Mouse (Mus musculus) cortical plate, adult 2 months (tissue): ENCODE data around the gene Vps13d. TPM values are rescaled to one million over a fixed set of nuclear protein-coding genes. Genes with fewer than 3 reads are reported as not detected.

Experiments used
- H3K27ac ChIP-seq: fragments of 200-500 bp; 2 replicates; pipeline ENCODE4 v1.5.1; 2012; ENCODE audit warnings: low read length, control low read depth, inconsistent platforms; ENCODE audit not compliant: insufficient read depth
- H3K4me1 ChIP-seq: fragments of 200-500 bp; 2 replicates; pipeline ENCODE4 v1.6.1; 2011; ENCODE audit warnings: low read length; ENCODE audit not compliant: control insufficient read depth, insufficient read depth
- H3K4me3 ChIP-seq: fragments of 200-500 bp; 2 replicates; pipeline ENCODE4 v1.5.1; 2011; ENCODE audit warnings: mild to moderate bottlenecking, low read length, control low read depth; ENCODE audit not compliant: insufficient read depth
- CTCF ChIP-seq: fragments of 200-500 bp; IDR thresholded peaks from 2 replicates; pipeline ENCODE4 v1.5.1; 2011; ENCODE audit warnings: mild to moderate bottlenecking, control low read depth, low read length; ENCODE audit not compliant: insufficient read depth; ENCODE audit errors: extremely low read depth
- POLR2A ChIP-seq: fragments of 200-500 bp; IDR thresholded peaks from 2 replicates; pipeline ENCODE4 v1.6.1; 2011; ENCODE audit warnings: mild to moderate bottlenecking, low read length, control low read depth; ENCODE audit not compliant: insufficient read depth; ENCODE audit errors: extremely low read depth
- polyA plus RNA-seq: library from polyadenylated mRNA; depleted of rRNA; stranded (reverse); fragments of >200 nt; gene quantifications from 2 replicates; pipeline ENCODE4 v1.2.3, GENCODE M21; 2012

Gene Vps13d
- polyA plus RNA-seq, 1 experiment, result 50.2 TPM

DNA sequence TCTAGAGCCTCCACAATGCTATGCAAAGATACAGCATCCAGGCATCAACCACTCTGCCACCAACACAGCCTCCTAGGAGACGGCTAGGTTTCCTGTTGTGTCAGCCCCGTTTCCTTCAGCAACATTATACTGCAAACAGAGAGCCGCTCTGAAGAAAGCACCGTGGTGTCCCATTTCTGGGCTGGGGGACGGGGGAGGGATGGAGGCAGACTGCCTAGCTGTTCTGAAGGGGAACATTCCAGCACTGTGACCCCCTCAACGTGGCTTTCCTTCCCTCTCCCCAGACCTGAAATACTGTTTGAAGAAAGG lies 195.3 kb downstream of the Vps13d start:
- Histone ChIP-seq H3K4me1 (peaks cover 1% of the 10 kb centered on the region), H3K4me3 (no peak overlapping the region), H3K27ac (no peak overlapping the region)
- TF ChIP-seq POLR2A, result no peak
- no peak for TF ChIP-seq CTCF

GRCm38 (mm10) chr4:144998808-144999571 lies 195.8 kb downstream of the Vps13d start:
- no peak overlapping the region for H3K4me3 ChIP-seq
- no peak overlapping the region for H3K27ac ChIP-seq
- no peak for TF ChIP-seq POLR2A
- TF ChIP-seq CTCF, result no peak
- H3K4me1 ChIP-seq, result no peaks in the 10 kb centered on the region; the same call in none of the 2 replicates

- no peak overlapping the region for H3K27ac ChIP-seq
- no peaks in the 10 kb centered on the region; the same call in none of the 2 replicates for H3K4me1 ChIP-seq
- TF ChIP-seq CTCF (no peak), POLR2A (no peak)
- no peak overlapping the region for H3K4me3 ChIP-seq
These were observed 196.7 kb downstream of the Vps13d start for GRCm38 (mm10) chr4:144997887-144998658.

DNA sequence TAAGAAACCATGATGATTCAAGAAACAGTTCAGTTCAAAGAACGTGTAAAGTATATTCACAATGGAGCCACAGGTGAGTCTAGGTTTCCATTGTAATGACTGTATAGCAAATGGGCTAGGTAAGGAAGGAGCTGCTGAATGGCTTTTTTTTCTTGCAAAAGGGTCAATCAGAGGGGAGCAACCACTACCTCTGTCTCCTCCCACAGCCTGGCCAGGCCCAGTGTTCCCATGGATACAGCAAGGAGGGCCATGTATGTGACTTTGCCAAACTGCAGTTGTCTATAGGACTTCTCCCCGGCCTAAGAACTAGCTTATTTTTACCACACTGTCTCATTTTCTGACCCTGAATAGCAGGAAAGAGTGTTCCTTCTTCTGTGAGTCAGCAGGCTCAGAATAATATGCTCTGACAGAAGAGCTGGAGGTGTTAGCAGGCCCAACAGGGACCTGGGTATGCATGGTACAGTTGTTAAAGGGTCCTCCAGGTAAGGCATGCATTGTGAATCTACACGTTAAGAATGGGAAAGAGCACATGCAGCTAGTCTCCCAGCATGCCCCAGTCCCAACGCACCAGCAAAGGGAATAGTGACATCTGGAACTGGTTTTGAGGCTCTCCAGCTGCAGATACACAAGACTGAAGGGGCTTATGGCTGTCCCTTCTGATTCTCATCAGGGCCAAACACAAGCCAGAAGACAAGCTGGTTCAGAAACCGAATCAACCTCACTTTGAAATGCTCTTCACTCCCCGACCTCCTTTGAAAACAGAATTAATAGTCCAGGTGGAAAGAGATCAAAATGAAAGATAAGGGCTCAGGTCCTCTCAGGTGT lies 197.6 kb downstream of the Vps13d start:
- Histone ChIP-seq H3K4me1 (no peaks in the 10 kb centered on the region; the same call in none of the 2 replicates), H3K4me3 (no peak overlapping the region), H3K27ac (no peak overlapping the region)
- no peak for TF ChIP-seq CTCF
- TF ChIP-seq POLR2A, result no peak

- no peak overlapping the region for H3K27ac ChIP-seq
- TF ChIP-seq CTCF (no peak), POLR2A (no peak)
- no peaks in the 10 kb centered on the region; the same call in none of the 2 replicates for H3K4me1 ChIP-seq
- no peak overlapping the region for H3K4me3 ChIP-seq
These were observed 199.0 kb downstream of the Vps13d start for GRCm38 (mm10) chr4:144995826-144996225.

GRCm38 (mm10) chr4:144993047-144993917 lies 201.5 kb downstream of the Vps13d start:
- no peak overlapping the region for H3K4me3 ChIP-seq
- TF ChIP-seq POLR2A (no peak), CTCF (no peak)
- no peak overlapping the region for H3K27ac ChIP-seq

DNA sequence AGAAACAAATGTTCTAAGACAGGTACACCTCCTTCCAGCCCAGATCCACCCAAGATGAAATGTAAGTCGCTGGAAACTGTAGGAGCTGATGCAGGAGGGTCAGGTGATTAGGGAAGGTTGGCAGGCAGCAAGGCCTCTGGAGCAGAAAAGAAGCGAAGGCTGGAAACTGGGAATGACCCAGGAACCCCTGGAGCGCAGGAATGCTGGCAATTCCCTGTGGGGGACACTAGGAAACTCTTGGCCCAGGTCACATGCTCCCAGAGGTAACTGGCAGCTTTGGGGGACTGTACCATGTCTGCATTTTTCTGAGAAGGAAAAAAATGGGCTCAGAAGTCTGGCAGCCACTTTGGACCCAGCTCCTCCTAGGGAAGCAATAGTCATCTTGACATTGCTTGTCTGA lies 202.4 kb downstream of the Vps13d start:
- TF ChIP-seq POLR2A (no peak), CTCF (no peak)
- Histone ChIP-seq H3K4me1 (no peaks in the 10 kb centered on the region; the same call in 1 of the 2 replicates), H3K27ac (no peak overlapping the region), H3K4me3 (no peak overlapping the region)

More at GRCm38 (mm10) chr4:144993047-144993917, 201.5 kb downstream of the Vps13d start:
- H3K4me1 ChIP-seq, result no peaks in the 10 kb centered on the region; the same call in 1 of the 2 replicates

GRCm38 (mm10) chr4:144988443-144989206 lies 206.2 kb downstream of the Vps13d start:
- Histone ChIP-seq H3K4me1 (no peaks in the 10 kb centered on the region), H3K4me3 (no peak overlapping the region), H3K27ac (no peak overlapping the region)
- TF ChIP-seq CTCF (no peak), POLR2A (no peak)
